Mouse (Mus musculus): Measurements from ENCODE around the gene Zfp612. TPM values are rescaled to one million over a fixed set of nuclear protein-coding genes. Genes with fewer than 3 reads are reported as not detected.

Zfp612 gene
- polyA plus RNA-seq, 1 experiment from 2014 or later, result 5.9 TPM

GRCm38 (mm10) chr8:110065676-110066075, 13.9 kb upstream of the Zfp612 start:
- H3K9ac ChIP-seq, result no peak overlapping the region
- no peak overlapping the region for H3K4me2 ChIP-seq
- no peak for ATAC-seq (replicated peaks; ENCODE audit: insufficient number of reproducible peaks, insufficient read depth, low FRiP score, low read depth)
- H3K27me3 ChIP-seq, result no peaks in the 10 kb centered on the region
- H3K36me3 ChIP-seq, result no peaks in the 10 kb centered on the region
- WGBS, result 86% methylated on average over 4 of the region's 4 CpGs
- no peaks in the 10 kb centered on the region for H3K4me1 ChIP-seq (replicated peaks)
- no peak overlapping the region for H3K27ac ChIP-seq
- H3K4me3 ChIP-seq, result no peak overlapping the region
- no peaks in the 10 kb centered on the region for H3K9me3 ChIP-seq (replicated peaks)

- ATAC-seq (replicated peaks; ENCODE audit: insufficient number of reproducible peaks, insufficient read depth, low FRiP score, low read depth), result no peak
- no peak overlapping the region for H3K4me3 ChIP-seq
- H3K27ac ChIP-seq, result no peak overlapping the region
- no peaks in the 10 kb centered on the region for H3K4me1 ChIP-seq (replicated peaks)
- WGBS, result 85% methylated on average over 4 of the region's 4 CpGs
- H3K9ac ChIP-seq, result no peak overlapping the region
- no peaks in the 10 kb centered on the region for H3K9me3 ChIP-seq (replicated peaks)
- no peaks in the 10 kb centered on the region for H3K36me3 ChIP-seq
- 0 out of 2 replicates have a peak, but pooled peaks cover 7% of the 10 kb centered on the region for H3K27me3 ChIP-seq
- H3K4me2 ChIP-seq, result no peak overlapping the region
These were observed 9.8 kb upstream of the Zfp612 start for GRCm38 (mm10) chr8:110069706-110070105.

GRCm38 (mm10) chr8:110071600-110071999, 7.9 kb upstream of the Zfp612 start:
- H3K4me3 ChIP-seq, result no peak overlapping the region
- H3K27ac ChIP-seq, result no peak overlapping the region
- no peaks in the 10 kb centered on the region for H3K4me1 ChIP-seq (replicated peaks)
- no peak for ATAC-seq (replicated peaks; ENCODE audit: insufficient number of reproducible peaks, insufficient read depth, low FRiP score, low read depth)
- no peaks in the 10 kb centered on the region for H3K36me3 ChIP-seq
- H3K27me3 ChIP-seq, result 0 out of 2 replicates have a peak, but pooled peaks cover 9% of the 10 kb centered on the region
- no peak overlapping the region for H3K9ac ChIP-seq
- 13% methylated on average over 9 of the region's 9 CpGs for WGBS
- no peaks in the 10 kb centered on the region for H3K9me3 ChIP-seq (replicated peaks)
- no peak overlapping the region for H3K4me2 ChIP-seq

GRCm38 (mm10) chr8:110074496-110074895, 5.0 kb upstream of the Zfp612 start:
- H3K27ac ChIP-seq, result no peak overlapping the region
- H3K4me2 ChIP-seq, result no peak overlapping the region
- no peak overlapping the region for H3K4me3 ChIP-seq
- H3K9ac ChIP-seq, result no peak overlapping the region
- H3K9me3 ChIP-seq (replicated peaks), result no peaks in the 10 kb centered on the region
- H3K27me3 ChIP-seq, result 0 out of 2 replicates have a peak, but pooled peaks cover 9% of the 10 kb centered on the region
- no peak for ATAC-seq (replicated peaks; ENCODE audit: insufficient number of reproducible peaks, insufficient read depth, low FRiP score, low read depth)
- H3K4me1 ChIP-seq (replicated peaks), result peaks cover 4% of the 10 kb centered on the region
- H3K36me3 ChIP-seq, result no peaks in the 10 kb centered on the region
- WGBS, result 75% methylated on average over 8 of the region's 8 CpGs

- no peaks in the 10 kb centered on the region for H3K27me3 ChIP-seq
- ATAC-seq (replicated peaks; ENCODE audit: insufficient number of reproducible peaks, insufficient read depth, low FRiP score, low read depth), result no peak
- no peaks in the 10 kb centered on the region for H3K9me3 ChIP-seq (replicated peaks)
- no peak overlapping the region for H3K4me3 ChIP-seq
- 72% methylated on average over 11 of the region's 11 CpGs for WGBS
- peaks cover 10% of the 10 kb centered on the region for H3K4me1 ChIP-seq (replicated peaks)
- H3K36me3 ChIP-seq, result peaks cover 19% of the 10 kb centered on the region
- H3K27ac ChIP-seq, result no peak overlapping the region
- no peak overlapping the region for H3K4me2 ChIP-seq
- H3K9ac ChIP-seq, result no peak overlapping the region
These were observed 3.0 kb downstream of the Zfp612 start for GRCm38 (mm10) chr8:110082416-110083105.

GRCm38 (mm10) chr8:110091869-110092268, 12.3 kb downstream of the Zfp612 start:
- 42% methylated on average over 1 of the region's 1 CpGs for WGBS
- no peak overlapping the region for H3K4me2 ChIP-seq
- no peak for ATAC-seq (replicated peaks; ENCODE audit: insufficient number of reproducible peaks, insufficient read depth, low FRiP score, low read depth)

GRCm38 (mm10) chr8:110100907-110101306, 21.4 kb downstream of the Zfp612 start, which contains the start of gene Gm21964:
Gene Gm21964, plus strand, starts transcription at chr8:110101207.
- no peaks in the 10 kb centered on the region for H3K36me3 ChIP-seq
- H3K27me3 ChIP-seq, result no peaks in the 10 kb centered on the region
- 81% methylated on average over 12 of the region's 12 CpGs for WGBS
- H3K4me1 ChIP-seq (replicated peaks), result no peaks in the 10 kb centered on the region
- H3K9me3 ChIP-seq (replicated peaks), result no peaks in the 10 kb centered on the region
- no peak within 1 kb of the TSS for H3K27ac ChIP-seq
- no peak within 1 kb of the TSS for H3K4me2 ChIP-seq
- no peak for ATAC-seq (replicated peaks; ENCODE audit: insufficient number of reproducible peaks, insufficient read depth, low FRiP score, low read depth)
- H3K9ac ChIP-seq, result no peak within 1 kb of the TSS
- no peak within 1 kb of the TSS for H3K4me3 ChIP-seq

More at GRCm38 (mm10) chr8:110091869-110092268, 12.3 kb downstream of the Zfp612 start:
- no peak overlapping the region for H3K27ac ChIP-seq
- H3K4me3 ChIP-seq, result no peak overlapping the region
- H3K4me1 ChIP-seq (replicated peaks), result no peaks in the 10 kb centered on the region
- H3K9me3 ChIP-seq (replicated peaks), result peaks cover 10% of the 10 kb centered on the region; the same call in 1 of the 2 replicates
- no peak overlapping the region for H3K9ac ChIP-seq
- no peaks in the 10 kb centered on the region for H3K27me3 ChIP-seq
- H3K36me3 ChIP-seq, result peaks cover 31% of the 10 kb centered on the region

- H3K36me3 ChIP-seq, result no peaks in the 10 kb centered on the region
- H3K27me3 ChIP-seq, result no peaks in the 10 kb centered on the region
- H3K27ac ChIP-seq, result no peak overlapping the region
- H3K4me3 ChIP-seq, result no peak overlapping the region
- no peak for ATAC-seq (replicated peaks; ENCODE audit: insufficient number of reproducible peaks, insufficient read depth, low FRiP score, low read depth)
- no peaks in the 10 kb centered on the region for H3K4me1 ChIP-seq (replicated peaks)
- WGBS, result 84% methylated on average over 15 of the region's 15 CpGs
- no peaks in the 10 kb centered on the region for H3K9me3 ChIP-seq (replicated peaks)
- no peak overlapping the region for H3K4me2 ChIP-seq
- H3K9ac ChIP-seq, result no peak overlapping the region
These were observed 22.1 kb downstream of the Zfp612 start for GRCm38 (mm10) chr8:110101676-110102075.

- no peak for ATAC-seq (replicated peaks; ENCODE audit: insufficient number of reproducible peaks, insufficient read depth, low FRiP score, low read depth)
- 81% methylated on average over 3 of the region's 3 CpGs for WGBS
These were observed 23.1 kb downstream of the Zfp612 start, which contains the start of gene Gm17720 for GRCm38 (mm10) chr8:110102653-110103052. Gene Gm17720, minus strand, starts transcription at chr8:110102753.

GRCm38 (mm10) chr8:110119715-110120114, 40.2 kb downstream of the Zfp612 start:
- Histone ChIP-seq H3K36me3 (no peaks in the 10 kb centered on the region), H3K27ac (no peak overlapping the region), H3K4me2 (no peak overlapping the region), H3K4me3 (no peak overlapping the region), H3K4me1 (replicated peaks) (no peaks in the 10 kb centered on the region), H3K27me3 (0 out of 2 replicates have a peak, but pooled peaks cover 6% of the 10 kb centered on the region), H3K9ac (no peak overlapping the region), H3K9me3 (replicated peaks) (no peaks in the 10 kb centered on the region)
- no peak for ATAC-seq (replicated peaks; ENCODE audit: insufficient number of reproducible peaks, insufficient read depth, low FRiP score, low read depth)
- 41% methylated on average over 6 of the region's 6 CpGs for WGBS

More at GRCm38 (mm10) chr8:110102653-110103052, 23.1 kb downstream of the Zfp612 start, which contains the start of gene Gm17720:
- H3K9me3 ChIP-seq (replicated peaks), result no peaks in the 10 kb centered on the region
- H3K36me3 ChIP-seq, result no peaks in the 10 kb centered on the region
- H3K27me3 ChIP-seq, result no peaks in the 10 kb centered on the region
- no peak within 1 kb of the TSS for H3K4me3 ChIP-seq
- H3K4me2 ChIP-seq, result no peak within 1 kb of the TSS
- no peaks in the 10 kb centered on the region for H3K4me1 ChIP-seq (replicated peaks)
- H3K9ac ChIP-seq, result no peak within 1 kb of the TSS
- no peak within 1 kb of the TSS for H3K27ac ChIP-seq

GRCm38 (mm10) chr8:110130537-110130936, 51.0 kb downstream of the Zfp612 start:
- Histone ChIP-seq H3K4me3 (no peak overlapping the region), H3K36me3 (no peaks in the 10 kb centered on the region), H3K27ac (no peak overlapping the region), H3K27me3 (peaks cover 5% of the 10 kb centered on the region; the same call in 1 of the 2 replicates), H3K4me2 (no peak overlapping the region), H3K9me3 (replicated peaks) (no peaks in the 10 kb centered on the region), H3K9ac (no peak overlapping the region), H3K4me1 (replicated peaks) (no peaks in the 10 kb centered on the region)
- no peak for ATAC-seq (replicated peaks; ENCODE audit: insufficient number of reproducible peaks, insufficient read depth, low FRiP score, low read depth)
- WGBS, result 20% methylated on average over 13 of the region's 13 CpGs

GRCm38 (mm10) chr8:110134236-110134635, 54.7 kb downstream of the Zfp612 start:
- no peak overlapping the region for H3K4me2 ChIP-seq
- no peak overlapping the region for H3K9ac ChIP-seq
- no peaks in the 10 kb centered on the region for H3K4me1 ChIP-seq (replicated peaks)
- ATAC-seq (replicated peaks; ENCODE audit: insufficient number of reproducible peaks, insufficient read depth, low FRiP score, low read depth), result no peak
- 84% methylated on average over 8 of the region's 8 CpGs for WGBS
- H3K4me3 ChIP-seq, result no peak overlapping the region
- no peaks in the 10 kb centered on the region for H3K9me3 ChIP-seq (replicated peaks)
- no peaks in the 10 kb centered on the region for H3K36me3 ChIP-seq
- 0 out of 2 replicates have a peak, but pooled peaks cover 5% of the 10 kb centered on the region for H3K27me3 ChIP-seq
- H3K27ac ChIP-seq, result no peak overlapping the region
